Mouse (Mus musculus): Measurements from ENCODE around the gene Gm17581. TPM values are rescaled to one million over a fixed set of nuclear protein-coding genes. Genes with fewer than 3 reads are reported as not detected.
"Not testable (repeated sequence)": the region's sequence is repeated elsewhere in the genome, so short reads cannot be mapped to it uniquely, and the experiment has no call there.

Gm17581 gene
- polyA plus RNA-seq, 1 experiment, result not detected

GRCm38 (mm10) chr2:155724036-155724435 lies 11.6 kb downstream of the Gm17581 start:
- no peak overlapping the region for H3K4me3 ChIP-seq (replicated peaks; ENCODE audit: extremely low read depth, low read depth, low read length)
- WGBS, result 68% methylated on average over 5 of the region's 5 CpGs
- H3K4me1 ChIP-seq (ENCODE audit: control insufficient read depth, insufficient read depth, low read length), result peaks cover 5% of the 10 kb centered on the region
- no peak for TF ChIP-seq CTCF (IDR thresholded peaks at IDR 0.05; ENCODE audit: insufficient read depth, low read length)
- TF ChIP-seq POLR2A (IDR thresholded peaks at IDR 0.05; ENCODE audit: borderline replicate concordance, extremely low read depth, low read depth, low read length), result no peak
- no peak for DNase-seq

- Histone ChIP-seq H3K4me1 (ENCODE audit: control insufficient read depth, insufficient read depth, low read length) (no peaks in the 10 kb centered on the region), H3K4me3 (replicated peaks; ENCODE audit: extremely low read depth, low read depth, low read length) (no peak overlapping the region)
- no peak for DNase-seq
- TF ChIP-seq POLR2A (IDR thresholded peaks at IDR 0.05; ENCODE audit: borderline replicate concordance, extremely low read depth, low read depth, low read length) (no peak), CTCF (IDR thresholded peaks at IDR 0.05; ENCODE audit: insufficient read depth, low read length) (no peak)
- WGBS, result 65% methylated on average over 5 of the region's 5 CpGs
Measured at GRCm38 (mm10) chr2:155720585-155720984, 15.1 kb downstream of the Gm17581 start.

DNA sequence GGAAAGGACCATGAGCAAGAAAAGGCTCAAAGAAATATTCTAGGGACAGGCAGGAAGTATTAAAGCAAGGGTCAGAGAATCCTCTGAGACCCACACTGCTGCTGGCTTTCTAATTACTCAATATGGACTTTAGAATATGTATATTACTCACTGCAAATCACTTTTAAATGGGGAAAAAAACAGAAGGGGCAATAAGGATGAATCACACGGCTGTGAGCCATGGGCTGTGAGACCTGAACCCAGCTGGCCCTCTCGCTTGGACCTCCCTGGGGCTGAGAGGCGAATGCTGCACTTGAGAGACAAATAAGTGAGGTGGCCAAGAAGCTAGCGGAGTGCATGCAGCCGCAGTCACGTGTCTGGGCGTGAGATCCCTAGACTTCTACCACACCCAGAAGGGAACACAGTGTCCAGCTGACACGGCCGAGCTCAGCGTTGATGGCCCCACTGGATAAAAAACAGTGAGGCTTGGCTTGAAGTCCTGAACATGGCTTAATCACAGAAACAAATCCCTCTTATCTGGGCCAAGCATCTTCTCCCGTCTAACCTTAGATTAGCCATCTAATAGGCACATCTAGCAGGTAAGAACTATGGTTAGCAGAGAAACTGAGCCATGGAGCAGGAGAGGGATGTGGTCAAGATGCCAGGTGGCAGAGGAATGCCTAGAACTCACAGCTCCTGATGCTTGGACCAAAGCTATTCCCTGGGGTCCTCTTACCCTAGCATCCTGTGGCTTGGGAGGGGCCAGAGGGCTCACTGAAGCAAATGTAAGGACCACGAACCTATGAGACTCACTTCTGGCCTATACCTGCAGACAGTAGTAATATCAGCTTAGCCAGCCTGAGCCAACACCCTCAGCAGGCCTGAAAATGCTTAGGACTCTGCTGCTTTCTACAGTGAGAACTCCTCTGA lies 18.3 kb downstream of the Gm17581 start:
- Histone ChIP-seq H3K4me1 (ENCODE audit: control insufficient read depth, insufficient read depth, low read length) (no peaks in the 10 kb centered on the region), H3K4me3 (replicated peaks; ENCODE audit: extremely low read depth, low read depth, low read length) (no peak overlapping the region)
- no peak for DNase-seq
- 81% methylated on average over 12 of the region's 12 CpGs for WGBS
- TF ChIP-seq POLR2A (IDR thresholded peaks at IDR 0.05; ENCODE audit: borderline replicate concordance, extremely low read depth, low read depth, low read length), result no peak
- no peak for TF ChIP-seq CTCF (IDR thresholded peaks at IDR 0.05; ENCODE audit: insufficient read depth, low read length)

DNA sequence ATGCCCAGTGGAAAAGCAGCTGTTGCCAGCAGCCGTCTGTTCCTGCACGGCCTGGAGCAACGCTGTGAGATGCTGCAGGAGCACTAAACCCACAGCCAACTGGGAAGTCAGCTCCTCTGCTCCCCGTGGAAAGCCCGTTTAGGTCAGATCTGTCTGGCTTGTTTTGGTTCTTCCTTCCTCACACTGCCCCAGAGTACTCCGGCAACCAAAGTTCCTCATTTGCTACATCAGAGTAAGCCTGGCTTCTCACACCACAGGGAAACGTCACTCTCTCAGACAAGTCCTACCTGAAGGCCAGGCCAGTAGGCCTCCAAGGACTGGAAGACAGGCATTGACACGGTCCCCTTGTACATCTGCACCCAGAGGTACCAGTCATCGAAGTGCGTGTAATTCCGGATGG lies 25.1 kb downstream of the Gm17581 start:
- no peak for DNase-seq
- 78% methylated on average over 11 of the region's 11 CpGs for WGBS
- no peak for TF ChIP-seq CTCF (IDR thresholded peaks at IDR 0.05; ENCODE audit: insufficient read depth, low read length)
- no peak for TF ChIP-seq POLR2A (IDR thresholded peaks at IDR 0.05; ENCODE audit: borderline replicate concordance, extremely low read depth, low read depth, low read length)
- Histone ChIP-seq H3K4me3 (replicated peaks; ENCODE audit: extremely low read depth, low read depth, low read length) (no peak overlapping the region), H3K4me1 (ENCODE audit: control insufficient read depth, insufficient read depth, low read length) (no peaks in the 10 kb centered on the region)

DNA sequence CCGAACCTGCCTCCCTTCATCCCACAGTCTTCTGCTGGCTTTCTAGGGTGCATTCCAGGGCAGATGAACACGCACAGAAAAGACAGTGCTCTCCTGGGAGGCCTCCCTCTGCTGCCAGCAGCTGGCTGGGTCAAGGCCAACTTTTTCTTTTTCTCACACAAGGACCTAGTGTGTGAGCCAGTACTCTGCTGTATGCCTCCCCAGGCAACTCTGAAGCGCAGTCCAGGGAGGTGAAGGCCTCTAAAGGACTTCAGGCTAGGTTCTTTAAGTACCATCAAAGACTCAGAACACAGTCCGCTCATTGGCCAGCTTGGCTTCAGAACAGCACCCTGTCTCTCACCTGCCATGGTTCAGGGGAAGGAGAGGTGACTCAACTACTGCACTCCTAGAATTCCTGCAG lies 28.4 kb downstream of the Gm17581 start:
- WGBS, result 63% methylated on average over 4 of the region's 4 CpGs

DNA sequence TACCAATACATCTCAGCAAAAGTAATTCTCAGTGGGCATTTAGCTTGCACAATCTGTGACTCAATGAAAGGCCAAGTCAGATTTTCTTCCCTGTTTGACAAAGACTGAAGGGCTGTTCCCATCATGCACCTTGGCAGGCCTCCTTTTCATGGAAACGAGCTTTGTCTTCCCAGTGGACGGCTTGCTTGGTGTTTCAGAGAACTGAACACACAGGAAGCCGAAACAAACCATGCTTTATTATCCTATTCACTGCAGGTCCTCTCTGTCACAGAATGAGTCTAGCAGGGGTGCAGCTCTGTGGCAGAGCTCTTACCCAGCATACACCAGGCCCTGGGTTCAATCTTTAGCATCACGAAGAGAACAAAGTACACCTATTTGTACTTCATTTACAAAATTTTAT lies 32.0 kb downstream of the Gm17581 start:
- 61% methylated on average over 4 of the region's 4 CpGs for WGBS
- H3K4me3 ChIP-seq (replicated peaks; ENCODE audit: extremely low read depth, low read depth, low read length), result no peak overlapping the region
- DNase-seq, result no peak
- H3K4me1 ChIP-seq (ENCODE audit: control insufficient read depth, insufficient read depth, low read length), result no peaks in the 10 kb centered on the region
- TF ChIP-seq POLR2A (IDR thresholded peaks at IDR 0.05; ENCODE audit: borderline replicate concordance, extremely low read depth, low read depth, low read length) (no peak), CTCF (IDR thresholded peaks at IDR 0.05; ENCODE audit: insufficient read depth, low read length) (no peak)

More for the DNA sequence above, 28.4 kb downstream of the Gm17581 start:
- DNase-seq, result no peak
- H3K4me1 ChIP-seq (ENCODE audit: control insufficient read depth, insufficient read depth, low read length), result no peaks in the 10 kb centered on the region
- no peak for TF ChIP-seq POLR2A (IDR thresholded peaks at IDR 0.05; ENCODE audit: borderline replicate concordance, extremely low read depth, low read depth, low read length)
- no peak for TF ChIP-seq CTCF (IDR thresholded peaks at IDR 0.05; ENCODE audit: insufficient read depth, low read length)
- no peak overlapping the region for H3K4me3 ChIP-seq (replicated peaks; ENCODE audit: extremely low read depth, low read depth, low read length)

- TF ChIP-seq POLR2A (IDR thresholded peaks at IDR 0.05; ENCODE audit: borderline replicate concordance, extremely low read depth, low read depth, low read length), result no peak
- no peak for TF ChIP-seq CTCF (IDR thresholded peaks at IDR 0.05; ENCODE audit: insufficient read depth, low read length)
- no peaks in the 10 kb centered on the region for H3K4me1 ChIP-seq (ENCODE audit: control insufficient read depth, insufficient read depth, low read length)
- no peak overlapping the region for H3K4me3 ChIP-seq (replicated peaks; ENCODE audit: extremely low read depth, low read depth, low read length)
- WGBS, result 43% methylated on average over 19 of the region's 19 CpGs
- DNase-seq, result no peak
Measured at GRCm38 (mm10) chr2:155701399-155701919, 34.2 kb downstream of the Gm17581 start.

GRCm38 (mm10) chr2:155698443-155698842 lies 37.2 kb downstream of the Gm17581 start:
- H3K4me3 ChIP-seq (replicated peaks; ENCODE audit: extremely low read depth, low read depth, low read length); DNase-seq; H3K4me1 ChIP-seq (ENCODE audit: control insufficient read depth, insufficient read depth, low read length): not testable (repeated sequence)
- 93% methylated on average over 6 of the region's 6 CpGs for WGBS

GRCm38 (mm10) chr2:155696851-155697250 lies 38.8 kb downstream of the Gm17581 start:
- H3K4me3 ChIP-seq (replicated peaks; ENCODE audit: extremely low read depth, low read depth, low read length), result no peak overlapping the region
- no peaks in the 10 kb centered on the region for H3K4me1 ChIP-seq (ENCODE audit: control insufficient read depth, insufficient read depth, low read length)
- no peak for DNase-seq
- TF ChIP-seq POLR2A (IDR thresholded peaks at IDR 0.05; ENCODE audit: borderline replicate concordance, extremely low read depth, low read depth, low read length) (no peak), CTCF (IDR thresholded peaks at IDR 0.05; ENCODE audit: insufficient read depth, low read length) (no peak)
- WGBS, result 63% methylated on average over 7 of the region's 7 CpGs

DNA sequence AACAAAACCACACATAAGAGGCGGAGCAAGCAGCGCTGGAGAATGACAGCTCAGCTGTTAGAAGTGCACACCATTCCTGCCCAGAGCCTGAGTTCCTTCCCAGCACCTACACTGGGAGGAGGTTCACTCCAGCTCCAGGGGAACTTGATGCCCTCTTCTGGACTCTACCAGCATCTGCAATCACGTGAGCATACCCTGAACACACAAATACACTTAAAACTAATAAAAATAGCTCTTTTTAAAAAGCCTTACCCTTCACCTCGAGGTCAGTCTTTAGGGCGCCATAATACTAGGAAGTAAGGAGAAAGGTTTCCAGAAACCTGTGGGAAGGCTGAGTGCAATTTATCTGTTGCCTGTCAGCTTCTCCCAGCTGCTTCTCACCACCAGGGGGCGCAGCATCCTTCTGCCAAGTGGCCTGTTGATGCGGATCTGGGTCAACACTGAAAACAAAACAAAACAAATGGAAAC lies 39.5 kb downstream of the Gm17581 start:
- no peak overlapping the region for H3K4me3 ChIP-seq (replicated peaks; ENCODE audit: extremely low read depth, low read depth, low read length)
- no peaks in the 10 kb centered on the region for H3K4me1 ChIP-seq (ENCODE audit: control insufficient read depth, insufficient read depth, low read length)
- DNase-seq, result peak; percentile 86
- 18% methylated on average over 7 of the region's 7 CpGs for WGBS
- TF ChIP-seq POLR2A (IDR thresholded peaks at IDR 0.05; ENCODE audit: borderline replicate concordance, extremely low read depth, low read depth, low read length) (no peak), CTCF (IDR thresholded peaks at IDR 0.05; ENCODE audit: insufficient read depth, low read length) (peak; percentile 94)
